Mouse (Mus musculus): ENCODE measurements around the gene Wrap53. TPM values are rescaled to one million over a fixed set of nuclear protein-coding genes. Genes with fewer than 3 reads are reported as not detected.

Wrap53 gene
- polyA plus RNA-seq, 1 experiment from 2014 or later: 16.5 TPM

GRCm38 (mm10) chr11:69580572-69581146, 604 bp upstream of the Wrap53 start:
- peak overlapping the region; percentile 80 for H3K9ac ChIP-seq (ENCODE audit: low read length)
- under 1% methylated on average over 25 of the region's 25 CpGs for WGBS
- no peak for ATAC-seq (replicated peaks; ENCODE audit: extremely low read depth, insufficient read depth, low FRiP score)

GRCm38 (mm10) chr11:69579128-69580017, 682 bp downstream of the Wrap53 start:
- under 1% methylated on average over 39 of the region's 39 CpGs for WGBS

More at GRCm38 (mm10) chr11:69580572-69581146, 604 bp upstream of the Wrap53 start:
- no peaks in the 10 kb centered on the region for H3K9me3 ChIP-seq (replicated peaks; ENCODE audit: control insufficient read depth, low read length)
- peak overlapping the region; percentile 79 for H3K4me2 ChIP-seq (ENCODE audit: low read depth, low read length)
- H3K4me1 ChIP-seq (ENCODE audit: control insufficient read depth, insufficient read depth, low read length): peaks cover 24% of the 10 kb centered on the region
- no peaks in the 10 kb centered on the region for H3K27me3 ChIP-seq (ENCODE audit: control insufficient read depth, insufficient read depth, low read length)
- peak overlapping the region; percentile 88 for H3K4me3 ChIP-seq (ENCODE audit: low read length)
- peaks cover 2% of the 10 kb centered on the region; the same call in 1 of the 2 replicates for H3K36me3 ChIP-seq (ENCODE audit: control insufficient read depth, insufficient read depth)
- peak overlapping the region; percentile 96 for H3K27ac ChIP-seq (ENCODE audit: low read length)

GRCm38 (mm10) chr11:69578301-69578700, 1.8 kb downstream of the Wrap53 start:
- 8% methylated on average over 15 of the region's 15 CpGs for WGBS
- no peaks in the 10 kb centered on the region for H3K36me3 ChIP-seq (ENCODE audit: control insufficient read depth, insufficient read depth)

More at GRCm38 (mm10) chr11:69579128-69580017, 682 bp downstream of the Wrap53 start:
- Histone ChIP-seq H3K4me3 (ENCODE audit: low read length) (peak overlapping the region; percentile 88), H3K27ac (ENCODE audit: low read length) (peak overlapping the region; percentile 96), H3K27me3 (ENCODE audit: control insufficient read depth, insufficient read depth, low read length) (no peaks in the 10 kb centered on the region), H3K36me3 (ENCODE audit: control insufficient read depth, insufficient read depth) (peaks cover 2% of the 10 kb centered on the region; the same call in 1 of the 2 replicates), H3K9ac (ENCODE audit: low read length) (peak overlapping the region; percentile 81), H3K4me1 (ENCODE audit: control insufficient read depth, insufficient read depth, low read length) (peaks cover 24% of the 10 kb centered on the region), H3K9me3 (replicated peaks; ENCODE audit: control insufficient read depth, low read length) (no peaks in the 10 kb centered on the region), H3K4me2 (ENCODE audit: low read depth, low read length) (peak overlapping the region; percentile 79)
- peak; percentile 85 for ATAC-seq (replicated peaks; ENCODE audit: extremely low read depth, insufficient read depth, low FRiP score)

GRCm38 (mm10) chr11:69576307-69576706, 3.7 kb downstream of the Wrap53 start:
- Histone ChIP-seq H3K9ac (ENCODE audit: low read length) (no peak overlapping the region), H3K36me3 (ENCODE audit: control insufficient read depth, insufficient read depth) (no peaks in the 10 kb centered on the region)
- no peak for ATAC-seq (replicated peaks; ENCODE audit: extremely low read depth, insufficient read depth, low FRiP score)

More at GRCm38 (mm10) chr11:69578301-69578700, 1.8 kb downstream of the Wrap53 start:
- Histone ChIP-seq H3K27ac (ENCODE audit: low read length) (no peak overlapping the region), H3K4me2 (ENCODE audit: low read depth, low read length) (peak overlapping the region; percentile 79), H3K9ac (ENCODE audit: low read length) (peak overlapping the region; percentile 81), H3K4me3 (ENCODE audit: low read length) (peak overlapping the region; percentile 88), H3K4me1 (ENCODE audit: control insufficient read depth, insufficient read depth, low read length) (peaks cover 24% of the 10 kb centered on the region), H3K27me3 (ENCODE audit: control insufficient read depth, insufficient read depth, low read length) (no peaks in the 10 kb centered on the region), H3K9me3 (replicated peaks; ENCODE audit: control insufficient read depth, low read length) (no peaks in the 10 kb centered on the region)
- ATAC-seq (replicated peaks; ENCODE audit: extremely low read depth, insufficient read depth, low FRiP score): no peak

GRCm38 (mm10) chr11:69575220-69575619, 4.8 kb downstream of the Wrap53 start:
- 47% methylated on average over 3 of the region's 3 CpGs for WGBS
- Histone ChIP-seq H3K27me3 (ENCODE audit: control insufficient read depth, insufficient read depth, low read length) (no peaks in the 10 kb centered on the region), H3K9ac (ENCODE audit: low read length) (no peak overlapping the region), H3K9me3 (replicated peaks; ENCODE audit: control insufficient read depth, low read length) (no peaks in the 10 kb centered on the region), H3K4me3 (ENCODE audit: low read length) (no peak overlapping the region), H3K4me2 (ENCODE audit: low read depth, low read length) (no peak overlapping the region), H3K27ac (ENCODE audit: low read length) (no peak overlapping the region), H3K36me3 (ENCODE audit: control insufficient read depth, insufficient read depth) (peaks cover 6% of the 10 kb centered on the region; the same call in 1 of the 2 replicates), H3K4me1 (ENCODE audit: control insufficient read depth, insufficient read depth, low read length) (peaks cover 17% of the 10 kb centered on the region)
- no peak for ATAC-seq (replicated peaks; ENCODE audit: extremely low read depth, insufficient read depth, low FRiP score)

More at GRCm38 (mm10) chr11:69576307-69576706, 3.7 kb downstream of the Wrap53 start:
- Histone ChIP-seq H3K4me3 (ENCODE audit: low read length) (no peak overlapping the region), H3K27ac (ENCODE audit: low read length) (no peak overlapping the region), H3K27me3 (ENCODE audit: control insufficient read depth, insufficient read depth, low read length) (no peaks in the 10 kb centered on the region), H3K4me1 (ENCODE audit: control insufficient read depth, insufficient read depth, low read length) (peaks cover 17% of the 10 kb centered on the region), H3K9me3 (replicated peaks; ENCODE audit: control insufficient read depth, low read length) (no peaks in the 10 kb centered on the region), H3K4me2 (ENCODE audit: low read depth, low read length) (no peak overlapping the region)
- 66% methylated on average over 5 of the region's 5 CpGs for WGBS

GRCm38 (mm10) chr11:69565131-69565530, 14.9 kb downstream of the Wrap53 start:
- peaks cover 21% of the 10 kb centered on the region for H3K4me1 ChIP-seq (ENCODE audit: control insufficient read depth, insufficient read depth, low read length)
- H3K27me3 ChIP-seq (ENCODE audit: control insufficient read depth, insufficient read depth, low read length): no peaks in the 10 kb centered on the region
- H3K9ac ChIP-seq (ENCODE audit: low read length): no peak overlapping the region
- H3K9me3 ChIP-seq (replicated peaks; ENCODE audit: control insufficient read depth, low read length): no peaks in the 10 kb centered on the region
- no peak overlapping the region for H3K4me3 ChIP-seq (ENCODE audit: low read length)
- H3K4me2 ChIP-seq (ENCODE audit: low read depth, low read length): no peak overlapping the region
- ATAC-seq (replicated peaks; ENCODE audit: extremely low read depth, insufficient read depth, low FRiP score): no peak
- peaks cover 12% of the 10 kb centered on the region; the same call in 1 of the 2 replicates for H3K36me3 ChIP-seq (ENCODE audit: control insufficient read depth, insufficient read depth)
- H3K27ac ChIP-seq (ENCODE audit: low read length): no peak overlapping the region
- WGBS: 65% methylated on average over 8 of the region's 8 CpGs

GRCm38 (mm10) chr11:69564391-69564790, 15.7 kb downstream of the Wrap53 start:
- no peaks in the 10 kb centered on the region for H3K9me3 ChIP-seq (replicated peaks; ENCODE audit: control insufficient read depth, low read length)
- no peak overlapping the region for H3K4me3 ChIP-seq (ENCODE audit: low read length)
- H3K9ac ChIP-seq (ENCODE audit: low read length): no peak overlapping the region
- H3K36me3 ChIP-seq (ENCODE audit: control insufficient read depth, insufficient read depth): peaks cover 12% of the 10 kb centered on the region; the same call in 1 of the 2 replicates
- H3K4me2 ChIP-seq (ENCODE audit: low read depth, low read length): no peak overlapping the region
- 57% methylated on average over 3 of the region's 3 CpGs for WGBS
- H3K27me3 ChIP-seq (ENCODE audit: control insufficient read depth, insufficient read depth, low read length): no peaks in the 10 kb centered on the region
- no peak overlapping the region for H3K27ac ChIP-seq (ENCODE audit: low read length)
- no peak for ATAC-seq (replicated peaks; ENCODE audit: extremely low read depth, insufficient read depth, low FRiP score)
- peaks cover 25% of the 10 kb centered on the region for H3K4me1 ChIP-seq (ENCODE audit: control insufficient read depth, insufficient read depth, low read length)

GRCm38 (mm10) chr11:69563373-69563772, 16.7 kb downstream of the Wrap53 start:
- H3K9ac ChIP-seq (ENCODE audit: low read length): no peak overlapping the region
- no peak overlapping the region for H3K4me3 ChIP-seq (ENCODE audit: low read length)
- no peak overlapping the region for H3K27ac ChIP-seq (ENCODE audit: low read length)
- H3K36me3 ChIP-seq (ENCODE audit: control insufficient read depth, insufficient read depth): peaks cover 12% of the 10 kb centered on the region; the same call in 1 of the 2 replicates
- no peaks in the 10 kb centered on the region for H3K27me3 ChIP-seq (ENCODE audit: control insufficient read depth, insufficient read depth, low read length)
- no peak for ATAC-seq (replicated peaks; ENCODE audit: extremely low read depth, insufficient read depth, low FRiP score)
- WGBS: 56% methylated on average over 13 of the region's 13 CpGs
- no peak overlapping the region for H3K4me2 ChIP-seq (ENCODE audit: low read depth, low read length)
- H3K9me3 ChIP-seq (replicated peaks; ENCODE audit: control insufficient read depth, low read length): no peaks in the 10 kb centered on the region
- H3K4me1 ChIP-seq (ENCODE audit: control insufficient read depth, insufficient read depth, low read length): peaks cover 27% of the 10 kb centered on the region
